Mouse (Mus musculus): Measurements from ENCODE around the gene Slc22a12.

- no peak for TF ChIP-seq HCFC1 (IDR thresholded peaks at IDR 0.05; ENCODE audit: low read depth, low read length)
- no peak for TF ChIP-seq RCOR1 (conservative IDR thresholded peaks at IDR 0.05; ENCODE audit: low read depth, low read length)
- TF ChIP-seq E2F4 (IDR thresholded peaks at IDR 0.05; ENCODE audit: insufficient replicate concordance, low read depth, low read length): no peak
- no peak for TF ChIP-seq KAT2A (IDR thresholded peaks at IDR 0.05; ENCODE audit: insufficient replicate concordance, low read length)
- no peak for TF ChIP-seq MAX (IDR thresholded peaks at IDR 0.05; ENCODE audit: low read length)
- TF ChIP-seq CTCF (conservative IDR thresholded peaks at IDR 0.05 in 1 of 2, IDR thresholded peaks at IDR 0.05 in 1 of 2; ENCODE audit: low read depth in 2 of 2, low read length in 2 of 2): no peak
- no peak for TF ChIP-seq EP300 (IDR thresholded peaks at IDR 0.05; ENCODE audit: low read length)
- no peak for TF ChIP-seq MXI1 (IDR thresholded peaks at IDR 0.05; ENCODE audit: low read depth, low read length)
- no peak for TF ChIP-seq POLR2A (IDR thresholded peaks at IDR 0.05; ENCODE audit: low read depth, low read length)
Observed at GRCm38 (mm10) chr19:6547801-6548200, 5.0 kb upstream of the Slc22a12 start.
